ENCODE assay signal across 8 mouse cellular contexts in the genomic region with DNA sequence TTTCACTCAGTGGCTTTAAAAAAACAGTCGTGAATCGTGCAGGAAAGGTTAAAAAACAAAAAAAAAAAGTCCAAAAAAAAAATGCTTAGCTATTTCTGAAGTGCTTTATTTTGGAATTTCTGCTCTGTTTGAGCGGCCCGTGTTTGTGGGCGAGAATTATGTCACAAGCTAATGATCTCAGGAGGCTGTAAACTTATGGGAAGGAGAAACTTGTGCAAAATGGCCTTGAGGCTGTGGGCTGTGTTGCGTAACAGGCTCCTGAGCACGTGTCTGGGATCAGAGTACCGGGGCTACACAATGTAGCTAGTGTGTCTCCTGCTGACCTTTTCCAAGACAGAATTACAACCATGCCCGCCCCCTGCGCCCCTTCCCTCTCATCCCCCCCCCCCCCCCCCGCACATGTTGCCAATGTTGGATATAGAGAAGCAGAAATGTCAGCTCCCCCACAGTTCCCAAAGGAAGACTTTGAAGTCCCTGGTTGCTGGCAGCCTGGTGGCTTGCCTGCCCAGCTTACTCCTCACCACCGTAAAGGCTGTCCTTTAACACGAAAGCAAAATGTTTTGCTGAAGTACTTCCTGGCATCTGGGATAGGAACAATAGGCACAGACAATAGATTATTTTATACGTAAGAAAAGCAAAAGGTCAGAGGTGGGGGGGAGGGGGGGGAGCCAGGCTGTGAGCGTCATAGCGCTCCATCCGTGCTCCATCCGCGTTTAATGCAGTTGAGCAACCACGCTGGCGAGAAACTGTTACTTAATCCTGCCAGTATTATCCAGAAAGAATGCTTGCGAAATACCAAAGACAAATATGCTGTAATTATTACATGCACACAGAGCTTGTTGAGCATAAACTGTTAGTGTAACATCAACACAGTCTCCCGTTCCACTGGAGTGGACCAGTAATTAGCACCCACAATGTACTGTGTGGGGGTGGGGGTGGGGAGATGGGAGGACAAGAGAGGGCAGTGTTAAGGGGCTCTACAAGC.
A peak's percentile ranks its signal among the peaks of the same experiment; 100 is the strongest.
DNase-seq lines count a peak whose midpoint lies in the region; ATAC-seq lines count a peak whose summit lies in the region.

No protein-coding gene starts in this region.

- no peaks in the 10 kb centered on the region for H3K9me3 ChIP-seq in forebrain, embryonic 11.5 days (ENCODE audit: control insufficient read depth, low read length)
- H3K9me3 ChIP-seq in hindbrain, embryonic 15.5 days, result no peaks in the 10 kb centered on the region
- H3K9me3 ChIP-seq in liver, embryonic 12.5 days (replicated peaks), result no peaks in the 10 kb centered on the region

- no peak overlapping the region for H3K4me3 ChIP-seq in forebrain, embryonic 11.5 days (ENCODE audit: low read depth, low read length)
- no peak overlapping the region for H3K4me3 ChIP-seq in hindbrain, embryonic 15.5 days
- H3K4me3 ChIP-seq in liver, embryonic 12.5 days, result no peak overlapping the region

- no peaks in the 10 kb centered on the region for H3K36me3 ChIP-seq in forebrain, embryonic 11.5 days (ENCODE audit: control insufficient read depth, insufficient read depth, low read length)
- no peaks in the 10 kb centered on the region for H3K36me3 ChIP-seq in hindbrain, embryonic 15.5 days
- no peaks in the 10 kb centered on the region for H3K36me3 ChIP-seq in liver, embryonic 12.5 days

- H3K9ac ChIP-seq in forebrain, embryonic 11.5 days (ENCODE audit: low read length), result no peak overlapping the region
- H3K9ac ChIP-seq in hindbrain, embryonic 15.5 days, result no peak overlapping the region
- H3K9ac ChIP-seq in liver, embryonic 12.5 days, result no peak overlapping the region

- H3K27ac ChIP-seq in forebrain, embryonic 11.5 days (ENCODE audit: low read depth, low read length), result no peak overlapping the region
- no peak overlapping the region for H3K27ac ChIP-seq in hindbrain, embryonic 15.5 days (replicated peaks)
- 0 out of 2 replicates have a peak overlapping the region, but pooled peaks have one; percentile 24 for H3K27ac ChIP-seq in liver, embryonic 12.5 days

- DNase-seq in right cerebral cortex, adult 18-20 months, result peak; percentile 43
- no peak for DNase-seq in right cerebral cortex, postnatal 4 days
- peak; percentile 66 for DNase-seq in forebrain, embryonic 11.5 days (ENCODE audit: low spot score)
- DNase-seq in frontal cortex, postnatal 25 days (ENCODE audit: low spot score in 2 of 2), result no peak
- DNase-seq in cerebellum, adult 18-20 months, result no peak

- WGBS in forebrain, embryonic 11.5 days, result 25% methylated on average over 21 of the region's 23 CpGs
- WGBS in hindbrain, embryonic 15.5 days, result 25% methylated on average over 21 of the region's 23 CpGs
- 36% methylated on average over 22 of the region's 23 CpGs for WGBS in liver, embryonic 12.5 days (ENCODE audit: insufficient replicate concordance)

- peak; percentile 39; the same call in 1 of the 2 replicates for ATAC-seq in forebrain, embryonic 11.5 days (replicated peaks; ENCODE audit: low FRiP score)
- no peak for ATAC-seq in hindbrain, embryonic 15.5 days (ENCODE audit: low FRiP score, low read depth)
- ATAC-seq in liver, embryonic 12.5 days, result no peak; the same call in 1 of the 2 replicates
- ATAC-seq in monocyte, adult 5-6 weeks (replicated peaks; ENCODE audit: insufficient number of reproducible peaks, low FRiP score, low TSS enrichment, poor library complexity, severe bottlenecking), result peak; percentile 65

- no peaks in the 10 kb centered on the region; the same call in 1 of the 2 replicates for H3K27me3 ChIP-seq in forebrain, embryonic 11.5 days (ENCODE audit: control insufficient read depth, insufficient read depth, low read length)
- 0 out of 2 replicates have a peak, but pooled peaks cover 2% of the 10 kb centered on the region for H3K27me3 ChIP-seq in hindbrain, embryonic 15.5 days
- peaks cover 18% of the 10 kb centered on the region for H3K27me3 ChIP-seq in liver, embryonic 12.5 days (replicated peaks)

- H3K4me1 ChIP-seq in forebrain, embryonic 11.5 days (replicated peaks; ENCODE audit: control insufficient read depth, insufficient read depth, low read length), result peaks cover 10% of the 10 kb centered on the region; the same call in 1 of the 2 replicates
- peaks cover 24% of the 10 kb centered on the region for H3K4me1 ChIP-seq in hindbrain, embryonic 15.5 days (replicated peaks)
- peaks cover 64% of the 10 kb centered on the region for H3K4me1 ChIP-seq in liver, embryonic 12.5 days

- H3K4me2 ChIP-seq in forebrain, embryonic 11.5 days (ENCODE audit: low read depth, low read length, severe bottlenecking), result peak overlapping the region; percentile 39
- peak overlapping the region; percentile 34; the same call in 1 of the 2 replicates for H3K4me2 ChIP-seq in hindbrain, embryonic 15.5 days
- peak overlapping the region; percentile 19 for H3K4me2 ChIP-seq in liver, embryonic 12.5 days

Comparison
In these comparisons a context has a peak if more than half of its experiments do, and no peak if none do; other contexts are left out.
1. DNase-seq: peak in right cerebral cortex, adult 18-20 months (single experiment) and forebrain, embryonic 11.5 days (single experiment); none in right cerebral cortex, postnatal 4 days (single experiment), frontal cortex, postnatal 25 days (0 of 2) and cerebellum, adult 18-20 months (0 of 2).
2. ATAC-seq: peak in forebrain, embryonic 11.5 days (single experiment) and monocyte, adult 5-6 weeks (single experiment); none in hindbrain, embryonic 15.5 days (single experiment) and liver, embryonic 12.5 days (single experiment).
3. Peak in every context shown above with its lines, with median percentiles within 50 percentile points of each other: H3K4me2 ChIP-seq.